Comparison of ENCODE assay signal across 8 mouse cellular contexts in genomic region chr7:75455223-75456151, GRCm38 (mm10). TPM values are rescaled to one million over a fixed set of nuclear protein-coding genes. Genes with fewer than 3 reads are reported as not detected.
DNase-seq lines count a peak whose midpoint lies in the region; ATAC-seq and TF ChIP-seq lines count a peak whose summit lies in the region.

Gene Akap13, plus strand, starts transcription at chr7:75455534.

- H3K9me3 ChIP-seq in hindbrain, postnatal 0 days (ENCODE audit: low read length) = no peaks in the 10 kb centered on the region

- peak; percentile 98 for DNase-seq in ZHBTc4 (ENCODE audit: low read depth, low spot score)
- peak; percentile 98 for DNase-seq in gastrocnemius, adult 2 months
- peak; percentile 98 for DNase-seq in hindbrain, postnatal 0 days (ENCODE audit: low spot score)
- DNase-seq in left cerebral cortex, adult 2 months (ENCODE audit: extremely low spot score in 1 of 2, low spot score in 2 of 2) = peak; percentile 96 to 97
- peak; percentile 95 to 97 for DNase-seq in right cerebral cortex, adult 2 months (ENCODE audit: low spot score in 2 of 2)
- DNase-seq in urinary bladder, postnatal 14 days (ENCODE audit: low spot score) = peak; percentile 95

- no peaks in the 10 kb centered on the region for H3K36me3 ChIP-seq in hindbrain, postnatal 0 days (ENCODE audit: insufficient read depth, low read length)

- no peaks in the 10 kb centered on the region for H3K4me1 ChIP-seq in hindbrain, postnatal 0 days (ENCODE audit: insufficient read depth, low read length)

- WGBS in hindbrain, postnatal 0 days = under 1% methylated on average over 72 of the region's 94 CpGs

- ATAC-seq in common myeloid progenitor, adult 5-6 weeks (replicated peaks; ENCODE audit: low read depth, poor library complexity, severe bottlenecking) = peak; percentile 98
- peak; percentile 100 for ATAC-seq in hindbrain, postnatal 0 days
- ATAC-seq in megakaryocyte, adult 5-6 weeks (ENCODE audit: poor library complexity, severe bottlenecking) = peak; percentile 97

- H3K4me3 ChIP-seq in gastrocnemius, adult 2 months = peak within 1 kb of the TSS; percentile 80
- peak within 1 kb of the TSS; percentile 94 for H3K4me3 ChIP-seq in hindbrain, postnatal 0 days (ENCODE audit: low read length)
- peak within 1 kb of the TSS; percentile 89 for H3K4me3 ChIP-seq in left cerebral cortex, adult 2 months

- H3K27me3 ChIP-seq in hindbrain, postnatal 0 days (ENCODE audit: insufficient read depth, low read length) = no peaks in the 10 kb centered on the region

- peak within 1 kb of the TSS; percentile 96 for H3K27ac ChIP-seq in gastrocnemius, adult 2 months
- H3K27ac ChIP-seq in hindbrain, postnatal 0 days = peak within 1 kb of the TSS; percentile 94
- H3K27ac ChIP-seq in left cerebral cortex, adult 2 months = peak within 1 kb of the TSS; percentile 84

- peak; percentile 28; the same call in 1 of the 2 replicates for TF ChIP-seq CTCF in gastrocnemius, adult 2 months (IDR thresholded peaks at IDR 0.05)
- TF ChIP-seq CTCF in hindbrain, postnatal 0 days (IDR thresholded peaks at IDR 0.05; ENCODE audit: low read depth) = peak; percentile 39; the same call in 1 of the 2 replicates
- TF ChIP-seq CTCF in left cerebral cortex, adult 2 months (IDR thresholded peaks at IDR 0.05) = peak; percentile 65

- peak within 1 kb of the TSS; percentile 80 for H3K9ac ChIP-seq in hindbrain, postnatal 0 days (replicated peaks; ENCODE audit: low read length)

- intact Hi-C loops in gastrocnemius, adult 2 months (cut with DNase I) = loop anchor here (5.0 kb wide), 1 partner anchor 97 kb away; no protein-coding TSS in a partner anchor
- intact Hi-C loops in left cerebral cortex, adult 2 months (cut with DNase I) = loop anchor here (5.0 kb wide), 3 partner anchors 58 to 102 kb away; no protein-coding TSS in a partner anchor

- peak within 1 kb of the TSS; percentile 63 for H3K4me2 ChIP-seq in hindbrain, postnatal 0 days (ENCODE audit: low read depth, low read length)

RNA-seq across cellular contexts. Expression of gene Akap13, which starts in this region (rescaled TPM):
- total RNA-seq in common myeloid progenitor, adult 5-6 weeks (2017) = 275 and 299 TPM in 2 replicates
- total RNA-seq in gastrocnemius, adult 2 months (2021) = 10 to 100 TPM; 53.2 to 75.9 TPM
- total RNA-seq in hindbrain, postnatal 0 days (2014; rRNA removed) = 26.1 and 31.7 TPM in 2 replicates
- 13.8 and 14.3 TPM in 2 replicates for polyA plus RNA-seq in hindbrain, postnatal 0 days (2015; fragmentation: Nextera tagmentation; extraction: Ambion mirVana)
- 10 to 100 TPM; 26.8 to 28.7 TPM for total RNA-seq in left cerebral cortex, adult 2 months (2021)
- total RNA-seq in megakaryocyte, adult 5-6 weeks (2015) = 114 TPM in 2 replicates
- 266 and 324 TPM in 2 replicates for total RNA-seq in megakaryocyte, adult 5-6 weeks (2017)

Comparison
In these comparisons a context has a peak if more than half of its experiments do, and no peak if none do; other contexts are left out.
1. Peak in every context shown above with its lines: DNase-seq, ATAC-seq, H3K4me3 ChIP-seq and H3K27ac ChIP-seq.